Mouse (Mus musculus) adrenal gland, adult (tissue): ENCODE results near the gene Pla2g2f.

Source experiments
- DNase-seq, 2 experiments: peaks; one replicate each; pipeline ENCODE4 v3.0.0; 2022 to 2023; ENCODE audit warnings: low spot score in 1 of 2; ENCODE audit not compliant: inconsistent age in 2 of 2

Gene Pla2g2f

GRCm38 (mm10) chr4:138757416-138757815, at the start of gene Pla2g2f:
Gene Pla2g2f, minus strand, starts transcription at chr4:138757626.
- DNase-seq = peak; percentile 58 to 77

GRCm38 (mm10) chr4:138806920-138807541, 49.6 kb upstream of the Pla2g2f start:
- DNase-seq = no peak

DNA sequence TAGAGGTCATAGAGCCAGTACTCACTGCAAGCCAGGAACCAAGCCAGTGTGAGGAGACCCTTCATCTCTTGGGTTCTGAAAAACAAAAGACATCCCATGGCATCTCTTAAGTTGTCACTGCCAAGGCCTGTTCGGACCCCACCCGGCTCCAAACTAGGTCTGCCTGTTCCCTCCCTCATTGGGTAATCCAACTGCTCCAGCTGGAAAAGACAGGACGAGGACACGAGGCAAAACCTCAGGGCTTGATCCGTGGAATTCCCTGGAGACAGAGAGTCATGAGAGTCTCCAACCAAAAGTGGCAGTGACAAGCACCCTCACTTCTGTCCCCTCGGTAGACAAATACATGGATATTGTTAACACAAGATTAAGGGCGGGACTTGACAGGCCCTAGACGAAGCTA, 48.7 kb upstream of the Pla2g2f start:
- no peak for DNase-seq

DNA sequence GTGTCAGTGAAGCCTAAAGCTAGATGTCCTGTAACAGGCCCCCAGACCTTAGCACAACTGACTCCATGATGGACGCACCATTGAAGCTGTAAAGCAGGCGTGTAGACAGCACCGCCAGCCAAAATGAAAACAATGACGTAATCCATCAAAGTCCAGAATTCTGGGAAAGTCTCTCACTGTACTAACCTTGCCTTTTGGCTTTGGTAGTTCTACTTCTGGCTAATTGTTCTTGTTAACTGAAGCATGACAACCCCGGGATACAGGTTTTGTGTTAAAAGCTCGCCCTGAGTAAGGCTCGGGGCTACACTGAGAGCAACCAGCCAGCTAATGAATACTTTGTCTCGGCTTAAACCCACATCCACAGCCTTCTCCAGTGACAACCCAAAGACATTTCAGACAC, 47.8 kb upstream of the Pla2g2f start:
- no peak for DNase-seq

DNA sequence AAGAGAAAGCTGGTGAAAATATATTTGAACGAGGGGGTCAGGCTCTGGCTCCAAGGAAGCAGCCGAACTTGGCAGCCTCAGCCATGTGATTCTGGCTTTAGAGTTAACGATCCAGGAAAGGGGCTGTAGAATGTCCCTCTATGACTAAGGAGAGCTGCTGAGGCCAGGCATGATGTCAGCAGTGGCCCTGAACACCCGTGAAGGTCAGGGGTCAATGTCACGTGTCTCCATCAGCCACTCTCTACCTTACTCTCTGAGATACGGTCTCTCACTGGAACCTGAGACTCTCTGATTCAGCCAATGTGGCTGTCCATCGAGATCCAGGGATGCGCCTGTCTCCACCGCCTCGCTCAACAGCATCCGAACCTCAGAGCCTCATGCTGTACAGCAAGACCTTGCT, 45.5 kb upstream of the Pla2g2f start:
- DNase-seq = peak; percentile 65 to 66

- DNase-seq = no peak
Observed at GRCm38 (mm10) chr4:138801631-138802030, 44.2 kb upstream of the Pla2g2f start.

- DNase-seq = peak in 1 of 2 experiments; percentile 53
Observed at GRCm38 (mm10) chr4:138800134-138800744, 42.8 kb upstream of the Pla2g2f start.

DNA sequence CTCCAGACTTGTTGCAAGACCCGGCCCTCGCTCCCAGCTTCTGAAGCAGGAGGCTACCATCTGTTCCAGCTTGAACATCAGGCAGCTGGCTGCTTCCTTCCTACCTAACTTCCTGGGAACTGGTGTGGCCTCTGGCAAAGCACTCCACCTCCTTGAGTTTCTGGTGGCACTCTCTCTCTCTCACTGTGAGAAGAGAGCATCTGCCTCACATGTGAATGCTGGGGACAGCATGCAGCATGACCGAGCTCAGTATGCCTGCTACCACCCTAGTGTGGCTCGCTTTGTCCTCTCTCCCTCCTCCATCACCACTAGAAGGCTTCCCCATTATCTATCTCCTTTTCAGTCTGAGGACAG, 39.8 kb upstream of the Pla2g2f start:
- no peak for DNase-seq

- DNase-seq = no peak
Observed at GRCm38 (mm10) chr4:138796513-138797216, 39.2 kb upstream of the Pla2g2f start.

DNA sequence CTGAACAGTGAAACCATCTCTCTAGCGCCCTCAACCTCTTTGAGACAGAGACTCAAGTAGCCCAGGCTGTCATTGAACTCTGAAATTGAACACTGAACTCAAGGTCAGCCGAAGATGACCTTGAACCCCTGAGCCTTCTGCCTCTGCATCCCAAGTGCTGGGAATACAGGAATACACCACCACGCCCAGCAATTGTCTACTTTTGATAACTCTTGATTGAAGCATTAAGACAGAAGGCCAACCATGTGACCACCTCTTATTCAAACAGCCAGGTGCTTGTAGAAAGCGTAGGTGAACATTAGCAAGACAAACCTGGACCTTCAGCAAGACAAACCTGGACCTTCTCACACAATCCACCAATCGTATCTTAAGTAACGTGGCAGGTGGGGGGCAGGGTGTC, 36.9 kb upstream of the Pla2g2f start:
- no peak for DNase-seq

- peak; percentile 37 to 79 for DNase-seq
Observed at GRCm38 (mm10) chr4:138793276-138793675, 35.9 kb upstream of the Pla2g2f start.

DNA sequence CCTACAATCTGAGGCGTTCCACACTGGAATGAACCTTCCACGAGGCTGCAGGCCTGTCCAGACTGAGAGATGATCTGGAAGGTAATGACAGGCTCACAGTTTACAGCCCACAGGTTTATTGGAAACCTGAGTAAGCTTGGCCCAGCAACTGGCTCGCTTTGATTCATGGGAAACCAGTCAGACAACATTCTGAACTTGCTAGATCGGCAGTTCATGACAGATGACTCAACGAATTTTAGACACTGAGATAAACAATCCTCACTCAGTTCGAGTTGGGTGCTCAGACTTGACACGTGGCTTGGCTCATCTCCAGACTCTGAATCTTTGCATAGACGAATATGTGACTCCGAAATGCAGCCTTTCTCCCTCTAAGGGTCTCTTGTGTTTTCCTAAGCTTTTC, 35.2 kb upstream of the Pla2g2f start:
- DNase-seq = no peak

- DNase-seq = no peak
Observed at GRCm38 (mm10) chr4:138791452-138791851, 34.0 kb upstream of the Pla2g2f start.

DNA sequence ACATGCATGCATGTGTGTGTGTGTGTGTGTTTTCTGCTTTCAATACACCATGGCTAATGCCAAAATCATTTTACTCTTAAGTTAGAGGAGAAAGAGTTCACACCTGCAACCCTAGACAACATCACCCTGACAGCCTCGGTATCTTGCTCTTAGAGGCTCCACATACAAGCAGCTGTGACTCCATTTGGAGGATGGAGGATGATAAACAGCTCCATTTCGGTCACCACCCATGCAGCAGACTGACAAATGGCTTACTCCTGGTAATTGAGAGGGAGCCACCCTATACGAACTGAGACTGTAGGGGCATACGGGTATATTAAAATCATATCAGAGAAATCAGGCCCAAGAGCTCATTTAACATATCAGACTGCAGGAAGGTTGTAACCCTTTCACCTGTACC, 31.0 kb upstream of the Pla2g2f start:
- no peak for DNase-seq

DNA sequence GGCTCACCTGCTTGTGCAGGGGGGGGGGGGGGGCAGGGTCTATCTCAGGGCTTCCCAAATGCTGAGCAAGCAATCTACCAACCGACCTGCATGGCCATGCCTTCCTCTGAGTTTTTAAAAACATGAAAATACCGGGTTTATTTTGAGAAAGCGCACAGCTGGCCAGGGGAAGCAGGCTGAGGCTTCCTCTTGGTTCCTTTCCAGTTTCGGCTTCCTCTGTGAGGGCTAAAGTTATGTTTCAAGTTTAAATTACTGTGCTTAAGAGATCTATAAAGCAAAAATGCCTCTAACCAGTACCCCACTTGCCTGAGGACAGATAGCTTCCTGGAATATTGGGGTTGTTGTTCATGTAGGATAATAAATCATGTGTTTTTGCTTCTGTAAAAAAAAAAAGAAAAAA, 28.7 kb upstream of the Pla2g2f start:
- DNase-seq = no peak

DNA sequence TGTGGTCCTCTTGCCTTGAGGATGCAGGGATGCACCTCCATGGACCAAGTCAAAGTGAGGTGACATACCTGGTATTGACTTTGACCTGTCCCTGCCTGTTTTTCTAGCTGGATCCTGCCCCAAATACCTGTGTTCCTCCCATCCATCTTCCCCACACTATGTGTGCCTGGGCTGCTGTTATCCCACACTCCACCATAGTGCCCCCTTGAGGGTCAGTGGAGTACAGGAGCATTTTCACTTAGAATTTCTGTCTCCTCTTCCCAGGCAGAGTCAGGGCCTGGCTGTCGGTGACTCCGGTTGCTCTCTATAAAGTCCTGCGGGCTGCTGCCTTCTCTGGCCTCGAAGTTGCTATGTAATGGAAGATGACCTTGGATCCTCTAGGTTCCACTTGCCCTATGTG, 28.3 kb upstream of the Pla2g2f start:
- no peak for DNase-seq

DNA sequence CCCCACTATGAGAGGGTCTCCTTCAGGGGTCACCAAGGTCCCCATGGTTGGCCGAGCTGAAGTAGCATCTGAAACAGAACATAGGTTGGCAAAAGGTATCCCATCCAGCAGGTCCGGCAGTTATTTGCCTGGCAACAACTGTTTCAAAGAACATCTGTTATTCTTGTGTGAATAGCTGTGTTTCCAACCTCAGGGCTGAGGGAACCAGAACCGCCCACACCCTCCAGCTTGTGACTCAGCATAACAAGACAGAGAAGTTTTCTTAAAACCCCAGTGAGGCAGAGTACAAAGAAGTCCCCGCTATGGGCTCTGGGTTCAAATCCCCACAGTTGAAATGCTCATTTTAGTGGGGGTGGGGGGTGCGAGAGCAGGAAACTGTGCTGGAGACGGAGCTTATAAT, 24.7 kb upstream of the Pla2g2f start:
- DNase-seq = peak; percentile 25 to 72

GRCm38 (mm10) chr4:138780300-138780699, 22.9 kb upstream of the Pla2g2f start:
- peak; percentile 51 to 77 for DNase-seq

DNA sequence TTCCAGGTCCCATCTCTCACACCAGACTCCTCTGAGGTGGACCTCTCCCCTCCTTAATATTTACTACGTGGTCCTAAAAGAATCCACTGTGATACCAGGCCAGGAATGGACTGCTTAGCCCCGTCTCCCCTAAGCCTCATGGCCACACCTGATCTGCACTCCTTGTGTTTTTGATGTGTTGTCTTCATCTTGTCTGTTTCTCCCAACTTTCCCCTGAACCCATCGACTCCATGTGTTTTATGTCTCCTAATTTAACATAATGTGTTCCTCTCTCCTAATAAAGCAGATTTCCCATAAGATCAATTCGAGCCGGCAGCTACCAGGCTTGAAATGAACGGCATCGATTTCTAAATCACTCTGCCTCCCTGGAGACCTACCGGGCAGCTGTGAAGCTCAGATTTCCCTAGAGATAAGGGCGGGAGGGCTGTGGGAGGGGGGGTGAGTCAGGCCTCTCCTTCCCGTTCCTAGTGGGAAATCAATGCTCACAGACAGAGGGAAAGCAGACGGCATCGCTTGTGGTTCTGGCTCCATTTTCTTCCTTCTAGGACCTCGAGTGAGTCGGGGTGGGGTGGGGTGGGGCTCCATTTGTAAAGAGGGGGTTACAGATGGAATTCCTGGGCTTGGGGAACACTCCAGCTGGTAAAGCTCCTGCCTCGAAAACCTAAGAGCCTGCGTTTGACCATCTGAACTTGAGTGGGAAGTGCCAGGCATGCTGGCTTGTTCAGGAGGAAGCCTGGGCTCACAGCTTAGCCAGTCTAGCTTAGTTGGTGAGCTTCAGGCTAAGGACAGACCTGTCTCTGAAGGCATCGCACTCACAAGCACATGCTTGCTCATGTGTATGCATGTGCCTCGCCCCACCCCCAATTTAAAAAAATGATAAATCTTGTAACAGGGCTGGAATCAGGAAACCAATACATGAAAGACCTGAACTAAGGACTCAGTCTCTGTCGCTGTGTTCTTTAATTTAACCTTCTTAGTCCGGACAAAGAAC, 20.3 kb upstream of the Pla2g2f start:
- DNase-seq = no peak

GRCm38 (mm10) chr4:138775435-138775834, 18.0 kb upstream of the Pla2g2f start, which contains the start of gene Pla2g2d:
Gene Pla2g2d, plus strand, starts transcription at chr4:138775735.
- DNase-seq = no peak

- no peak for DNase-seq
Observed at GRCm38 (mm10) chr4:138772386-138772785, 15.0 kb upstream of the Pla2g2f start.
